Mouse (Mus musculus) bone marrow macrophage, adult 2 months (primary cell): ENCODE data around the gene Tcf7l1.

Experiments
- CTCF ChIP-seq: IDR thresholded peaks from 2 replicates; pipeline ENCODE4 v1.5.1; 2012; ENCODE audit warnings: low read depth, mild to moderate bottlenecking, low read length, moderate library complexity
- POLR2A ChIP-seq: IDR thresholded peaks from 2 replicates; pipeline ENCODE4 v1.6.1; 2012; ENCODE audit warnings: mild to moderate bottlenecking, low read depth, low read length, borderline replicate concordance

DNA sequence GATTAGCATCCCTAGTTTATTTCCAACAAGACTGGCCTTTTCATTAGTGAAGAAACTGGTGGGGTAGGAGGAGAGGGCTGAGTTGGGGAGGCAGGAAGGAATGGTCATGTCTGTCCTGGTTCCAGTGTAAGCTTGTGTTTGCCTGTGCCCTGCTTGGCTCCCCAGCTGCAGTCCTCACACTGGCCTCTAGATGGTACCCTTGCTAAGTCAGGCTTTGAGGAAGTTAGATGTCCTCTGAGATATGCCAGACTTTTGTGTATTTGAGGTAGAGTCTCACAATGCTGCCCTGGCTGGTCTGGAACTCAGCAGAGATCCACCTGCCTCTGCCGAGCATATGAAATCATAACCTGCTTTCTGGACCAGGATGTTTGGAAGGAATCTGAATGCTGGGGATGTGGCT lies 187.3 kb downstream of the Tcf7l1 start:
- TF ChIP-seq CTCF: 0 out of 2 replicates have a peak, but pooled peaks have one; percentile 12
- no peak for TF ChIP-seq POLR2A
